Mouse (Mus musculus) CH12.LX (cell line): ENCODE measurements around the gene Rps19bp1.

ENCODE experiments used
- CHD2 ChIP-seq: IDR thresholded peaks from 2 replicates; pipeline ENCODE4 v1.6.1; 2011; ENCODE audit warnings: low read length, improper control_type of control experiment
- CTCF ChIP-seq, 2 experiments: IDR thresholded peaks in 1 of 2; conservative IDR thresholded peaks in 1 of 2; 2 replicates each; pipeline ENCODE4 v1.5.1; 2011 to 2012; ENCODE audit warnings: low read depth in 2 of 2, low read length in 2 of 2, improper control_type of control experiment in 1 of 2, inconsistent platforms in 1 of 2, mild to moderate bottlenecking in 1 of 2, moderate library complexity in 1 of 2
- EP300 ChIP-seq: IDR thresholded peaks from 2 replicates; pipeline ENCODE4 v1.6.1; 2011; ENCODE audit warnings: low read length, improper control_type of control experiment
- MAFK ChIP-seq: IDR thresholded peaks from 2 replicates; pipeline ENCODE4 v1.6.1; 2011; ENCODE audit warnings: low read length, improper control_type of control experiment; ENCODE audit not compliant: insufficient replicate concordance
- MAX ChIP-seq: IDR thresholded peaks from 2 replicates; pipeline ENCODE4 v1.6.1; 2011; ENCODE audit warnings: low read length, improper control_type of control experiment
- MXI1 ChIP-seq: IDR thresholded peaks from 2 replicates; pipeline ENCODE4 v1.6.1; 2011; ENCODE audit warnings: mild to moderate bottlenecking, low read depth, low read length, improper control_type of control experiment
- NRF1 ChIP-seq: IDR thresholded peaks from 2 replicates; pipeline ENCODE4 v1.6.1; 2014; ENCODE audit warnings: low read depth, mild to moderate bottlenecking, inconsistent platforms, low read length, improper control_type of control experiment, moderate library complexity
- POLR2A ChIP-seq: IDR thresholded peaks from 2 replicates; pipeline ENCODE4 v1.6.1; 2011; ENCODE audit warnings: low read depth, mild to moderate bottlenecking, improper control_type of control experiment, low read length
- POLR2AphosphoS2 ChIP-seq: IDR thresholded peaks from 2 replicates; pipeline ENCODE4 v1.6.1; 2011; ENCODE audit warnings: low read depth, low read length, improper control_type of control experiment
- SIN3A ChIP-seq: IDR thresholded peaks from 2 replicates; pipeline ENCODE4 v1.6.1; 2012; ENCODE audit warnings: low read length, improper control_type of control experiment, inconsistent platforms
- USF1 ChIP-seq: IDR thresholded peaks from 2 replicates; pipeline ENCODE4 v1.6.1; 2014; ENCODE audit warnings: low read depth, mild to moderate bottlenecking, inconsistent platforms, low read length, improper control_type of control experiment
- ZC3H11A ChIP-seq: IDR thresholded peaks from 2 replicates; pipeline ENCODE4 v1.6.1; 2012; ENCODE audit warnings: low read depth, mild to moderate bottlenecking, inconsistent platforms, low read length, improper control_type of control experiment

- TF ChIP-seq POLR2A = no peak
- no peak for TF ChIP-seq CTCF (conservative IDR thresholded peaks at IDR 0.05 in 1 of 2, IDR thresholded peaks at IDR 0.05 in 1 of 2; ENCODE audit: low read depth in 2 of 2, low read length in 2 of 2)
- no peak for TF ChIP-seq MAX
- no peak for TF ChIP-seq POLR2AphosphoS2
- TF ChIP-seq NRF1 = no peak
- TF ChIP-seq USF1 = no peak
- no peak for TF ChIP-seq EP300
- no peak for TF ChIP-seq MAFK
- no peak for TF ChIP-seq CHD2
- no peak for TF ChIP-seq SIN3A
- TF ChIP-seq MXI1 = no peak
- no peak for TF ChIP-seq ZC3H11A
Observed at GRCm38 (mm10) chr15:80304188-80304587, 40.1 kb upstream of the Rps19bp1 start.
